Mouse (Mus musculus): ENCODE measurements around the gene Akirin2. TPM values are rescaled to one million over a fixed set of nuclear protein-coding genes. Genes with fewer than 3 reads are reported as not detected.

Gene Akirin2
- polyA plus RNA-seq (2012; rRNA removed), result 6.7 and 19.5 TPM in 2 replicates

- H3K27me3 ChIP-seq (ENCODE audit: control insufficient read depth, insufficient read depth, low read length), result no peaks in the 10 kb centered on the region
- under 1% methylated on average over 53 of the region's 53 CpGs for WGBS
- H3K36me3 ChIP-seq (ENCODE audit: control insufficient read depth, insufficient read depth, low read length), result no peaks in the 10 kb centered on the region; the same call in 1 of the 2 replicates
- TF ChIP-seq CTCF (IDR thresholded peaks at IDR 0.05; ENCODE audit: extremely low read depth, insufficient read length, insufficient replicate concordance, low read depth, low read length) (no peak), POLR2A (IDR thresholded peaks at IDR 0.05; ENCODE audit: low read depth, low read length) (no peak)
- peak within 1 kb of the TSS; percentile 92 for H3K27ac ChIP-seq (ENCODE audit: insufficient read depth, low read depth, low read length)
- peaks cover 4% of the 10 kb centered on the region; the same call in 1 of the 2 replicates for H3K4me1 ChIP-seq (ENCODE audit: control insufficient read depth, insufficient read depth, insufficient read length, low read length)
- H3K4me3 ChIP-seq (ENCODE audit: low read depth, low read length), result peak within 1 kb of the TSS; percentile 99
Observed at GRCm38 (mm10) chr4:34550748-34551097, at the start of gene Akirin2. Akirin2 (plus strand) TSS chr4:34550937.

DNA sequence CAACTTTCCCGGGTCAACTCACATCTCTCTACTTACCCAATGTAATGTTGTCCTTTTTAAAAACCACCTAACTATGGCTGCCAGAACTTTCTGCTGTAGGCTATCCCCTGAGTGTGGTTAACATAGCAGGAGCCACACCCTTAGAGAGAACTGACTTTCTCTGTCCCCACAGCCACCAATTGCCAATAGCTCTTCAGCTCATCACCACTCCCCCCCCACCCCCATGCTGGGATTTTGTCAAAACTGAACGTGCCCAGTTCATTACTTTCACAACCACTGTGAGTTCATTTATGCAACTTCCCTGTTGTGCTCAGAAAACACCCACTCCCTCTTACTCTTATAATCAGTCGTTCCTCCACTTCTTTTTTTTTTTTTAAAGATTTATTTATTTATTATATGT, 40.4 kb upstream of the Akirin2 start:
- H3K4me3 ChIP-seq (ENCODE audit: low read depth, low read length), result no peak overlapping the region
- WGBS, result 76% methylated on average over 3 of the region's 3 CpGs
- H3K27me3 ChIP-seq (ENCODE audit: control insufficient read depth, insufficient read depth, low read length), result no peaks in the 10 kb centered on the region
- H3K27ac ChIP-seq (ENCODE audit: insufficient read depth, low read depth, low read length), result no peak overlapping the region
- TF ChIP-seq CTCF (IDR thresholded peaks at IDR 0.05; ENCODE audit: extremely low read depth, insufficient read length, insufficient replicate concordance, low read depth, low read length) (no peak), POLR2A (IDR thresholded peaks at IDR 0.05; ENCODE audit: low read depth, low read length) (no peak)
- H3K36me3 ChIP-seq (ENCODE audit: control insufficient read depth, insufficient read depth, low read length), result no peaks in the 10 kb centered on the region
- no peaks in the 10 kb centered on the region for H3K4me1 ChIP-seq (ENCODE audit: control insufficient read depth, insufficient read depth, insufficient read length, low read length)

DNA sequence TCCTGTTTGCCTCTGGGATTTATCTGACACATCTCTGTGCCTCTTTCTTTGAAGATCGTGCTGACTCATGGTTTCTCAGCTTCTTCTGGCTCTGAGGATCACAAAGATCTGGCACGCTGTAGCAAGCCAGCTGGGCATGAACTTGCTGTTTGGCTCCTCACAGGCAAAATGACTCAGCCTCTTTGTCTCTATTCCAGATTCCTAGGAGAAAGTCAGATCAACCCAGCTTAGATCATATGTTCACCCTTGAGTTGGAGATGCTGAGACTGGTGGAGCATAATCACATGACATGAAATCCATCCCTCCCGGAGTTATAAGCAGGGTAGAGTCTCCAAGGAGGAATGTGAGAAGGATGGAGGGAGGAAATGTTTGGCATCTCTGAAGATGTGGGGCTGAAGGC, 27.9 kb upstream of the Akirin2 start:
- H3K4me1 ChIP-seq (ENCODE audit: control insufficient read depth, insufficient read depth, insufficient read length, low read length), result no peaks in the 10 kb centered on the region
- H3K27ac ChIP-seq (ENCODE audit: insufficient read depth, low read depth, low read length), result no peak overlapping the region
- TF ChIP-seq POLR2A (IDR thresholded peaks at IDR 0.05; ENCODE audit: low read depth, low read length), result no peak
- no peak for TF ChIP-seq CTCF (IDR thresholded peaks at IDR 0.05; ENCODE audit: extremely low read depth, insufficient read length, insufficient replicate concordance, low read depth, low read length)
- H3K36me3 ChIP-seq (ENCODE audit: control insufficient read depth, insufficient read depth, low read length), result no peaks in the 10 kb centered on the region
- no peak overlapping the region for H3K4me3 ChIP-seq (ENCODE audit: low read depth, low read length)
- 64% methylated on average over 3 of the region's 3 CpGs for WGBS
- H3K27me3 ChIP-seq (ENCODE audit: control insufficient read depth, insufficient read depth, low read length), result no peaks in the 10 kb centered on the region

- no peak overlapping the region for H3K4me3 ChIP-seq (ENCODE audit: low read depth, low read length)
- no peak overlapping the region for H3K27ac ChIP-seq (ENCODE audit: insufficient read depth, low read depth, low read length)
- WGBS, result 89% methylated on average over 4 of the region's 4 CpGs
- no peak for TF ChIP-seq POLR2A (IDR thresholded peaks at IDR 0.05; ENCODE audit: low read depth, low read length)
- TF ChIP-seq CTCF (IDR thresholded peaks at IDR 0.05; ENCODE audit: extremely low read depth, insufficient read length, insufficient replicate concordance, low read depth, low read length), result no peak
- H3K4me1 ChIP-seq (ENCODE audit: control insufficient read depth, insufficient read depth, insufficient read length, low read length), result no peaks in the 10 kb centered on the region
- no peaks in the 10 kb centered on the region for H3K36me3 ChIP-seq (ENCODE audit: control insufficient read depth, insufficient read depth, low read length)
- no peaks in the 10 kb centered on the region for H3K27me3 ChIP-seq (ENCODE audit: control insufficient read depth, insufficient read depth, low read length)
Observed at GRCm38 (mm10) chr4:34523586-34523985, 27.2 kb upstream of the Akirin2 start.

DNA sequence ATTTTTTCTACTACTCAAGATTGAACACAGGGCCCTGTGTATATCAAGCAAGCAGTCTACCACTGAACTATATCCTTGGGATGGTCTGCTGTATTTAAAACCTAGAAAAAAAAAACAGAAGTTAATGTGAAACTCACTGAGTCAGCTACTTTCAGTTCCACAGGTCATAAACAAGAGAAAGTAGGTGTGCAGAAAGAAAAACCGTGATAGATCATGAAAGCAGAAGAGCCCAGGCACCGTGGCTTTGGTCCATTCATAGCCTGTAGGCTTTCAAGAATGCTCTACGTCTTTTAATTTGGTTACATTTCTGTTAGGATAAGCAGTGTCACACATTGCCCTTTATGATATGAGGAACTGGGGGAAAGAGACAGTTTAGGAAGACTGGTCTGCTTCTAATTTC, 24.0 kb upstream of the Akirin2 start:
- Histone ChIP-seq H3K4me3 (ENCODE audit: low read depth, low read length) (no peak overlapping the region), H3K27ac (ENCODE audit: insufficient read depth, low read depth, low read length) (no peak overlapping the region), H3K4me1 (ENCODE audit: control insufficient read depth, insufficient read depth, insufficient read length, low read length) (no peaks in the 10 kb centered on the region), H3K36me3 (ENCODE audit: control insufficient read depth, insufficient read depth, low read length) (no peaks in the 10 kb centered on the region), H3K27me3 (ENCODE audit: control insufficient read depth, insufficient read depth, low read length) (no peaks in the 10 kb centered on the region)
- TF ChIP-seq CTCF (IDR thresholded peaks at IDR 0.05; ENCODE audit: extremely low read depth, insufficient read length, insufficient replicate concordance, low read depth, low read length) (no peak), POLR2A (IDR thresholded peaks at IDR 0.05; ENCODE audit: low read depth, low read length) (no peak)
- WGBS, result 64% methylated on average over 3 of the region's 3 CpGs

GRCm38 (mm10) chr4:34528430-34529100, 22.2 kb upstream of the Akirin2 start:
- TF ChIP-seq POLR2A (IDR thresholded peaks at IDR 0.05; ENCODE audit: low read depth, low read length) (no peak), CTCF (IDR thresholded peaks at IDR 0.05; ENCODE audit: extremely low read depth, insufficient read length, insufficient replicate concordance, low read depth, low read length) (no peak)
- 84% methylated on average over 1 of the region's 1 CpGs for WGBS
- Histone ChIP-seq H3K36me3 (ENCODE audit: control insufficient read depth, insufficient read depth, low read length) (no peaks in the 10 kb centered on the region), H3K27ac (ENCODE audit: insufficient read depth, low read depth, low read length) (no peak overlapping the region), H3K4me1 (ENCODE audit: control insufficient read depth, insufficient read depth, insufficient read length, low read length) (no peaks in the 10 kb centered on the region), H3K27me3 (ENCODE audit: control insufficient read depth, insufficient read depth, low read length) (no peaks in the 10 kb centered on the region), H3K4me3 (ENCODE audit: low read depth, low read length) (no peak overlapping the region)

GRCm38 (mm10) chr4:34529379-34529778, 21.4 kb upstream of the Akirin2 start:
- WGBS, result 48% methylated on average over 4 of the region's 4 CpGs
- H3K4me1 ChIP-seq (ENCODE audit: control insufficient read depth, insufficient read depth, insufficient read length, low read length), result no peaks in the 10 kb centered on the region
- H3K4me3 ChIP-seq (ENCODE audit: low read depth, low read length), result no peak overlapping the region
- no peaks in the 10 kb centered on the region for H3K36me3 ChIP-seq (ENCODE audit: control insufficient read depth, insufficient read depth, low read length)
- H3K27ac ChIP-seq (ENCODE audit: insufficient read depth, low read depth, low read length), result no peak overlapping the region
- H3K27me3 ChIP-seq (ENCODE audit: control insufficient read depth, insufficient read depth, low read length), result no peaks in the 10 kb centered on the region
- TF ChIP-seq CTCF (IDR thresholded peaks at IDR 0.05; ENCODE audit: extremely low read depth, insufficient read length, insufficient replicate concordance, low read depth, low read length) (no peak), POLR2A (IDR thresholded peaks at IDR 0.05; ENCODE audit: low read depth, low read length) (no peak)

All from small intestine, adult 2 months (tissue).